ENCODE assay signal across 12 mouse cellular contexts in the genomic region with DNA sequence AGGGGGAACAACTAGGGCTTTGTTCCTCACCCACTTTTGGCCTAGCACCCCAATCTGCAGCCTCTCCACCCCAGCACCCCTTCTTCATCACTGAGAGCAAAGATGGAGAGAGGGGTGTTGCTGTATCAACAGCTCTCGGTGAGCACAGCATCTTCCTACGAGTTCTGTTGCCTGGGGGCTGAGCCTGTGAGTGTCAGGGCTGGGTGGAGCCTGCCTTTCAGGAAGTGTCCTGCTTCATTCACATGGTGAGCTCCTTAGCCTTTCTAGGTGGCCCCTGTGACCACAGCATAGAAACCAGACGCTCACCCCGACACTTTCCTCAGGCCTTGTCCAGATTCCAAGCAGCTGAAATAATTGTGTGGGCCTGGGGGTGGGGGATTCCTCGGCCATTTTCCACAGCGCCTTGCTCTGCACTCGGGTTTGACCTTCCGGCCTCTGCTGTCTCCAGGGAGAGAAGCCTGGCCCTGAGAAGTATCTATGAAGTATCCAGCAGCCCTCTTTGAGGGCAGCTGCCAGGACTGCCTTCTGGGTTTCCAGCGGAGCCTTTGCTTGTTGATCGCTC.
DNase-seq lines count a peak whose midpoint lies in the region; ATAC-seq lines count a peak whose summit lies in the region.
"Had no signal": no experiment of that assay in that cellular context is flagged by ENCODE, and none has a peak within 500 bp of the region (broad histone marks: within the 10 kb centered on the region; RNA-seq: fewer than 3 reads in every experiment).

No protein-coding gene starts in this region.

- no peaks in the 10 kb centered on the region for H3K9me3 ChIP-seq in hindbrain, embryonic 10.5 days
- no peaks in the 10 kb centered on the region for H3K9me3 ChIP-seq in hindbrain, embryonic 13.5 days
- no peaks in the 10 kb centered on the region for H3K9me3 ChIP-seq in neural tube, embryonic 15.5 days (replicated peaks)
- H3K9me3 ChIP-seq in embryonic facial prominence, embryonic 10.5 days, result no peaks in the 10 kb centered on the region
- H3K9me3 ChIP-seq in forebrain, embryonic 14.5 days (replicated peaks; ENCODE audit: control insufficient read depth, low read length), result no peaks in the 10 kb centered on the region

- no peak overlapping the region for H3K4me2 ChIP-seq in hindbrain, embryonic 13.5 days
- no peak overlapping the region for H3K4me2 ChIP-seq in neural tube, embryonic 15.5 days
- H3K4me2 ChIP-seq in forebrain, embryonic 14.5 days (ENCODE audit: low read length), result no peak overlapping the region
- H3K4me2 ChIP-seq: midbrain, embryonic 11.5 days had no signal

- peak overlapping the region; percentile 80 for H3K27ac ChIP-seq in hindbrain, embryonic 10.5 days
- no peak overlapping the region for H3K27ac ChIP-seq in hindbrain, embryonic 13.5 days
- H3K27ac ChIP-seq in neural tube, embryonic 15.5 days (replicated peaks), result no peak overlapping the region
- peak overlapping the region; percentile 71 for H3K27ac ChIP-seq in embryonic facial prominence, embryonic 10.5 days (replicated peaks)
- no peak overlapping the region for H3K27ac ChIP-seq in forebrain, embryonic 14.5 days (ENCODE audit: low read depth, low read length)

- peaks cover 24% of the 10 kb centered on the region for H3K4me1 ChIP-seq in hindbrain, embryonic 10.5 days (replicated peaks)
- peaks cover 6% of the 10 kb centered on the region; the same call in 1 of the 2 replicates for H3K4me1 ChIP-seq in hindbrain, embryonic 13.5 days (replicated peaks)
- peaks cover 5% of the 10 kb centered on the region; the same call in 1 of the 2 replicates for H3K4me1 ChIP-seq in neural tube, embryonic 15.5 days
- H3K4me1 ChIP-seq in embryonic facial prominence, embryonic 10.5 days, result peaks cover 29% of the 10 kb centered on the region
- H3K4me1 ChIP-seq in forebrain, embryonic 14.5 days (ENCODE audit: control insufficient read depth, insufficient read depth, low read length), result no peaks in the 10 kb centered on the region

- no peak overlapping the region for H3K9ac ChIP-seq in hindbrain, embryonic 13.5 days
- H3K9ac ChIP-seq in neural tube, embryonic 15.5 days (replicated peaks), result no peak overlapping the region
- H3K9ac ChIP-seq in forebrain, embryonic 14.5 days (ENCODE audit: low read length), result no peak overlapping the region

- 17% methylated on average over 10 of the region's 10 CpGs for whole genome bisulfite sequencing in hindbrain, embryonic 10.5 days
- 15% methylated on average over 10 of the region's 10 CpGs for WGBS in hindbrain, embryonic 13.5 days
- 32% methylated on average over 10 of the region's 10 CpGs for WGBS in neural tube, embryonic 15.5 days
- WGBS in embryonic facial prominence, embryonic 10.5 days, result 21% methylated on average over 10 of the region's 10 CpGs
- WGBS in forebrain, embryonic 14.5 days, result 57% methylated on average over 10 of the region's 10 CpGs

- H3K27me3 ChIP-seq in hindbrain, embryonic 10.5 days (ENCODE audit: insufficient read depth, poor library complexity, severe bottlenecking), result no peaks in the 10 kb centered on the region
- H3K27me3 ChIP-seq in hindbrain, embryonic 13.5 days, result no peaks in the 10 kb centered on the region
- no peaks in the 10 kb centered on the region for H3K27me3 ChIP-seq in neural tube, embryonic 15.5 days (replicated peaks)
- H3K27me3 ChIP-seq in embryonic facial prominence, embryonic 10.5 days (replicated peaks; ENCODE audit: low read depth, poor library complexity, severe bottlenecking), result no peaks in the 10 kb centered on the region
- H3K27me3 ChIP-seq in forebrain, embryonic 14.5 days (replicated peaks; ENCODE audit: control insufficient read depth, insufficient read depth, low read length), result no peaks in the 10 kb centered on the region

- ATAC-seq in hindbrain, embryonic 13.5 days (ENCODE audit: low FRiP score), result no peak
- no peak for ATAC-seq in neural tube, embryonic 15.5 days (ENCODE audit: low FRiP score)
- no peak for ATAC-seq in forebrain, embryonic 14.5 days

- H3K36me3 ChIP-seq in hindbrain, embryonic 10.5 days, result no peaks in the 10 kb centered on the region
- no peaks in the 10 kb centered on the region for H3K36me3 ChIP-seq in hindbrain, embryonic 13.5 days
- H3K36me3 ChIP-seq in neural tube, embryonic 15.5 days, result no peaks in the 10 kb centered on the region
- H3K36me3 ChIP-seq in embryonic facial prominence, embryonic 10.5 days (replicated peaks), result no peaks in the 10 kb centered on the region
- H3K36me3 ChIP-seq in forebrain, embryonic 14.5 days (ENCODE audit: control insufficient read depth, insufficient read depth, low read length), result no peaks in the 10 kb centered on the region

- peak; percentile 59 for DNase-seq in hindbrain, embryonic 10.5 days (ENCODE audit: low spot score)
- DNase-seq in neural tube, embryonic 10.5 days (ENCODE audit: extremely low spot score, low spot score), result peak; percentile 48
- peak; percentile 53 for DNase-seq in embryonic facial prominence, embryonic 10.5 days (ENCODE audit: low spot score)
- peak; percentile 42 for DNase-seq in yolk sac, embryonic 10.5 days (ENCODE audit: low spot score)
- DNase-seq in left cerebral cortex, adult 11 months (ENCODE audit: low spot score), result no peak
- no peak for DNase-seq in forebrain, embryonic 14.5 days (ENCODE audit: low spot score)
- DNase-seq: adrenal gland, postnatal 14 days; gastrocnemius, postnatal 14 days; layer of hippocampus, adult 9-11 months had no signal

- H3K4me3 ChIP-seq in hindbrain, embryonic 10.5 days, result no peak overlapping the region
- no peak overlapping the region for H3K4me3 ChIP-seq in hindbrain, embryonic 13.5 days
- H3K4me3 ChIP-seq in neural tube, embryonic 15.5 days (replicated peaks), result no peak overlapping the region
- 0 out of 2 replicates have a peak overlapping the region, but pooled peaks have one; percentile 11 for H3K4me3 ChIP-seq in embryonic facial prominence, embryonic 10.5 days
- no peak overlapping the region for H3K4me3 ChIP-seq in forebrain, embryonic 14.5 days (ENCODE audit: low read depth, low read length)

Comparison
In these comparisons a context has a peak if more than half of its experiments do, and no peak if none do; other contexts are left out.
1. H3K27ac ChIP-seq: peak in hindbrain, embryonic 10.5 days (single experiment) and embryonic facial prominence, embryonic 10.5 days (single experiment); none in hindbrain, embryonic 13.5 days (single experiment), neural tube, embryonic 15.5 days (single experiment) and forebrain, embryonic 14.5 days (single experiment).
2. DNase-seq: peak in hindbrain, embryonic 10.5 days (single experiment), neural tube, embryonic 10.5 days (single experiment), embryonic facial prominence, embryonic 10.5 days (single experiment) and yolk sac, embryonic 10.5 days (single experiment); none in left cerebral cortex, adult 11 months (single experiment) and forebrain, embryonic 14.5 days (single experiment).